In the genomic region with DNA sequence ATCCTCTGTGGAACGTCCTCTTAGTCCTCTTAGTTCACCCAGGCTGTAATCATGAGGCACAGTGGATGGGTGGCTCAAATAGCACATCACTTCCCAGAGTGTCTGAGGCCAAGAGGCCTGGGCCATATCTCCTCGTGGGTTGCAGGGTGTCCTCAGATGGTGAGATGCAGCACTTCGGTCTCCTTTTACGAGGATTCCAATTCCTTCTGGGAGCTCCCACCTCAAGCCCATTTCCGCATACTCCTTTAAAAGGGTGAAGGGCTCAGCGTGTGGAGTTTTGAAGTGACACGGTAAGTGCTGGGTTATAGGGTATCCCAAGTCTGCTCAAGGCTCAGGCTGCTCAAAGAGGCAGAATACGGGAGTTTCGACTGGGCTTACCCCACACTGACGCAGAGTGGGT, we compare ENCODE assay signal across 24 mouse cellular contexts. TPM values are rescaled to one million over a fixed set of nuclear protein-coding genes. Genes with fewer than 3 reads are reported as not detected.
DNase-seq lines count a peak whose midpoint lies in the region; ATAC-seq and TF ChIP-seq lines count a peak whose summit lies in the region.
"Had no signal": no experiment of that assay in that cellular context is flagged by ENCODE, and none has a peak within 500 bp of the region (broad histone marks: within the 10 kb centered on the region; RNA-seq: fewer than 3 reads in every experiment).

No protein-coding gene starts in this region.

- peak; percentile 46; the same call in 1 of the 2 replicates for TF ChIP-seq POLR2A in liver, adult 2 months (IDR thresholded peaks at IDR 0.05; ENCODE audit: extremely low read depth, insufficient read depth, low read length)

- no peak for TF ChIP-seq EP300 in liver, postnatal 0 days (IDR thresholded peaks at IDR 0.05; ENCODE audit: low read depth)

- no peaks in the 10 kb centered on the region for H3K27me3 ChIP-seq in embryonic facial prominence, embryonic 13.5 days
- H3K27me3 ChIP-seq in embryonic facial prominence, embryonic 10.5 days (replicated peaks; ENCODE audit: low read depth, poor library complexity, severe bottlenecking), result no peaks in the 10 kb centered on the region
- no peaks in the 10 kb centered on the region for H3K27me3 ChIP-seq in liver, adult 2 months (ENCODE audit: control insufficient read depth, insufficient read depth, low read length)
- H3K27me3 ChIP-seq in liver, postnatal 0 days (ENCODE audit: insufficient read depth, low read length), result no peaks in the 10 kb centered on the region
- H3K27me3 ChIP-seq: CH12.LX; forebrain, embryonic 12.5 days had no signal

- no peak for TF ChIP-seq CTCF in liver, adult 2 months (IDR thresholded peaks at IDR 0.05; ENCODE audit: low read depth, low read length)
- no peak for TF ChIP-seq CTCF in liver, postnatal 0 days (IDR thresholded peaks at IDR 0.05; ENCODE audit: low read depth)

- H3K9ac ChIP-seq in embryonic facial prominence, embryonic 13.5 days, result 0 out of 2 replicates have a peak overlapping the region, but pooled peaks have one; percentile 11
- peak overlapping the region; percentile 94 for H3K9ac ChIP-seq in liver, adult 2 months (ENCODE audit: low read depth, low read length)
- H3K9ac ChIP-seq in liver, postnatal 0 days (replicated peaks), result peak overlapping the region; percentile 22
- H3K9ac ChIP-seq: forebrain, embryonic 12.5 days had no signal

- H3K27ac ChIP-seq in embryonic facial prominence, embryonic 13.5 days, result no peak overlapping the region
- H3K27ac ChIP-seq in embryonic facial prominence, embryonic 10.5 days (replicated peaks), result no peak overlapping the region
- H3K27ac ChIP-seq in liver, adult 2 months (replicated peaks; ENCODE audit: insufficient read depth, low read depth, low read length), result peak overlapping the region; percentile 89
- peak overlapping the region; percentile 88 for H3K27ac ChIP-seq in liver, postnatal 0 days (ENCODE audit: low read depth)
- H3K27ac ChIP-seq: forebrain, embryonic 12.5 days had no signal

- H3K4me2 ChIP-seq in embryonic facial prominence, embryonic 13.5 days, result no peak overlapping the region
- H3K4me2 ChIP-seq in liver, postnatal 0 days (ENCODE audit: low read depth, low read length), result peak overlapping the region; percentile 44
- H3K4me2 ChIP-seq: forebrain, embryonic 12.5 days had no signal

- ATAC-seq in embryonic facial prominence, embryonic 13.5 days (ENCODE audit: insufficient number of reproducible peaks, insufficient read depth, low FRiP score, low TSS enrichment, low read depth), result no peak
- no peak for ATAC-seq in liver, postnatal 0 days
- ATAC-seq: activated CD4-positive, CD25-positive, alpha-beta regulatory T cell, adult 4 months; CD4-positive, CD25-positive, alpha-beta regulatory T cell, adult 4 months; forebrain, embryonic 14.5 days; forebrain, embryonic 16.5 days; Patski had no signal

- peaks cover 20% of the 10 kb centered on the region for H3K79me2 ChIP-seq in liver, adult 2 months (ENCODE audit: control insufficient read depth, insufficient read depth, low read length)

- DNase-seq in embryonic facial prominence, embryonic 10.5 days (ENCODE audit: low spot score), result no peak
- peak; percentile 84 for DNase-seq in heart, adult 11 months
- no peak for DNase-seq in heart, postnatal 10 days
- DNase-seq in liver, adult 2 months (ENCODE audit: extremely low read depth, low read depth, low spot score), result peak; percentile 78
- no peak for DNase-seq in liver
- DNase-seq in liver, postnatal 0 days, result no peak
- DNase-seq: adrenal gland, adult 8-10 months; adrenal gland, postnatal 14 days; adrenal gland, postnatal 36 days; B cell, adult 2 months; cerebellum, adult 11-12 months; cerebellum, adult 2 months; cerebellum, adult 9-10 months; cerebellum, postnatal 10 days; cerebellum, postnatal 25 days had no signal

- H3K4me1 ChIP-seq in embryonic facial prominence, embryonic 13.5 days, result peaks cover 10% of the 10 kb centered on the region
- peaks cover 11% of the 10 kb centered on the region for H3K4me1 ChIP-seq in embryonic facial prominence, embryonic 10.5 days
- H3K4me1 ChIP-seq in liver, adult 2 months (ENCODE audit: control insufficient read depth, insufficient read depth, low read length), result peaks cover 27% of the 10 kb centered on the region
- peaks cover 16% of the 10 kb centered on the region for H3K4me1 ChIP-seq in liver, postnatal 0 days (ENCODE audit: insufficient read depth)
- H3K4me1 ChIP-seq: forebrain, embryonic 12.5 days had no signal

- no peak overlapping the region for H3K4me3 ChIP-seq in embryonic facial prominence, embryonic 13.5 days
- H3K4me3 ChIP-seq in embryonic facial prominence, embryonic 10.5 days, result no peak overlapping the region
- peak overlapping the region; percentile 79 for H3K4me3 ChIP-seq in liver, adult 2 months (ENCODE audit: insufficient read depth, low read depth, low read length)
- peak overlapping the region; percentile 6; the same call in 1 of the 2 replicates for H3K4me3 ChIP-seq in liver, postnatal 0 days (ENCODE audit: low read depth, low read length)
- H3K4me3 ChIP-seq: forebrain, embryonic 12.5 days had no signal

- H3K9me3 ChIP-seq in embryonic facial prominence, embryonic 13.5 days, result no peaks in the 10 kb centered on the region
- no peaks in the 10 kb centered on the region for H3K9me3 ChIP-seq in embryonic facial prominence, embryonic 10.5 days
- no peaks in the 10 kb centered on the region for H3K9me3 ChIP-seq in liver, postnatal 0 days (ENCODE audit: low read length)
- H3K9me3 ChIP-seq: forebrain, embryonic 12.5 days; G1E had no signal

- 84% methylated on average over 10 of the region's 10 CpGs for WGBS in embryonic facial prominence, embryonic 13.5 days
- 88% methylated on average over 10 of the region's 10 CpGs for whole genome bisulfite sequencing in embryonic facial prominence, embryonic 10.5 days
- 48% methylated on average over 10 of the region's 10 CpGs for WGBS in liver, adult 2 months
- WGBS in liver, postnatal 0 days (ENCODE audit: insufficient replicate concordance), result 77% methylated on average over 10 of the region's 10 CpGs

- intact Hi-C loops in heart, postnatal 10 days (cut with DNase I), result no loop called here

- no peaks in the 10 kb centered on the region for H3K36me3 ChIP-seq in embryonic facial prominence, embryonic 13.5 days
- H3K36me3 ChIP-seq in embryonic facial prominence, embryonic 10.5 days (replicated peaks), result no peaks in the 10 kb centered on the region
- peaks cover 4% of the 10 kb centered on the region for H3K36me3 ChIP-seq in liver, adult 2 months (ENCODE audit: control insufficient read depth, insufficient read depth, low read length)
- H3K36me3 ChIP-seq in liver, postnatal 0 days (replicated peaks; ENCODE audit: insufficient read depth, low read length), result no peaks in the 10 kb centered on the region
- H3K36me3 ChIP-seq: forebrain, embryonic 12.5 days; G1E had no signal

RNA-seq across cellular contexts. Expression of gene Insig1, which starts 38.3 kb away (rescaled TPM):
- polyA plus RNA-seq in embryonic facial prominence, embryonic 13.5 days (2015; fragmentation: Nextera tagmentation; extraction: Ambion mirVana), result 45.2 and 45.9 TPM in 2 replicates
- 88.0 and 88.2 TPM in 2 replicates for polyA plus RNA-seq in embryonic facial prominence, embryonic 10.5 days (2016; fragmentation: Nextera tagmentation; extraction: Ambion mirVana)
- total RNA-seq in heart, postnatal 10 days (2021), result 10 to 100 TPM; 20.5 to 23.2 TPM
- 566 and 594 TPM in 2 replicates for total RNA-seq in liver, adult 2 months (2014; rRNA removed)
- polyA plus RNA-seq in liver, adult 2 months (2012; rRNA removed), result 465 and 525 TPM in 2 replicates
- 36.3 and 40.3 TPM in 2 replicates for polyA plus RNA-seq in liver, postnatal 0 days (2015; fragmentation: Nextera tagmentation; extraction: Ambion mirVana)

Comparison
In these comparisons a context has a peak if more than half of its experiments do, and no peak if none do; other contexts are left out.
1. DNase-seq: peak in heart, adult 11 months (single experiment) and liver, adult 2 months (single experiment); none in embryonic facial prominence, embryonic 10.5 days (single experiment), heart, postnatal 10 days (0 of 2), liver (single experiment) and liver, postnatal 0 days (single experiment).
2. H3K27ac ChIP-seq: peak in liver, adult 2 months (single experiment) and liver, postnatal 0 days (single experiment); none in embryonic facial prominence, embryonic 13.5 days (single experiment) and embryonic facial prominence, embryonic 10.5 days (single experiment).
3. H3K4me3 ChIP-seq: peak in liver, adult 2 months (single experiment) and liver, postnatal 0 days (single experiment); none in embryonic facial prominence, embryonic 13.5 days (single experiment) and embryonic facial prominence, embryonic 10.5 days (single experiment).
4. H3K9ac ChIP-seq: peak in every context shown above with its lines; median percentile 94 in liver, adult 2 months; 22 in liver, postnatal 0 days; 11 in embryonic facial prominence, embryonic 13.5 days.